Mouse (Mus musculus) limb, embryonic 14.5 days (tissue): Measurements from ENCODE around the gene Rac3. TPM values are rescaled to one million over a fixed set of nuclear protein-coding genes. Genes with fewer than 3 reads are reported as not detected.
A peak's percentile ranks its signal among the peaks of the same experiment; 100 is the strongest.

Experiments
- ATAC-seq: fragments of 200-750 bp; cut with Nextera tagmentation; 2 replicates; pipeline ENCODE4 v1.8.0; 2017; ENCODE audit warnings: low read depth, moderate number of reproducible peaks, moderate TSS enrichment; ENCODE audit not compliant: low FRiP score
- DNase-seq: peaks from one replicate; pipeline ENCODE4 v3.0.0-alpha.2; 2015; ENCODE audit warnings: low spot score
- H3K27ac ChIP-seq: fragments of 300-500 bp; sonication (generic); replicated peaks from 2 replicates; pipeline ENCODE4 v1.5.1; 2014; ENCODE audit warnings: low read depth, mild to moderate bottlenecking, low read length, moderate library complexity, mixed read lengths
- H3K27me3 ChIP-seq: fragments of 300-500 bp; sonication (generic); 2 replicates; pipeline ENCODE4 v1.6.1; 2014; ENCODE audit warnings: low read length, mixed read lengths; ENCODE audit not compliant: control insufficient read depth, insufficient read depth
- H3K36me3 ChIP-seq: fragments of 300-500 bp; sonication (generic); 2 replicates; pipeline ENCODE4 v1.6.1; 2014; ENCODE audit warnings: mild to moderate bottlenecking, low read length, moderate library complexity, mixed read lengths; ENCODE audit not compliant: control insufficient read depth, insufficient read depth
- H3K4me1 ChIP-seq: fragments of 300-500 bp; sonication (generic); 2 replicates; pipeline ENCODE4 v1.6.1; 2014; ENCODE audit warnings: antibody characterized with exemption, low read length, mixed read lengths; ENCODE audit not compliant: control insufficient read depth, insufficient read depth
- H3K4me2 ChIP-seq: fragments of 300-500 bp; sonication (generic); replicated peaks from 2 replicates; pipeline ENCODE4 v1.6.1; 2014; ENCODE audit warnings: low read depth, mild to moderate bottlenecking, low read length, moderate library complexity; ENCODE audit not compliant: severe bottlenecking
- H3K4me3 ChIP-seq: fragments of 300-500 bp; sonication (generic); replicated peaks from 2 replicates; pipeline ENCODE4 v1.5.1; 2014; ENCODE audit warnings: low read length
- H3K9ac ChIP-seq: fragments of 300-500 bp; sonication (generic); 2 replicates; pipeline ENCODE4 v1.6.1; 2014; ENCODE audit warnings: mild to moderate bottlenecking, low read depth, low read length, moderate library complexity; ENCODE audit not compliant: severe bottlenecking
- H3K9me3 ChIP-seq: fragments of 300-500 bp; sonication (generic); 2 replicates; pipeline ENCODE4 v1.6.1; 2016; ENCODE audit warnings: low read length; ENCODE audit not compliant: control insufficient read depth
- POLR2A ChIP-seq: fragments of 200-500 bp; IDR thresholded peaks from 2 replicates; pipeline ENCODE4 v1.8.0; 2012; ENCODE audit warnings: inconsistent platforms, mild to moderate bottlenecking, moderate library complexity, borderline replicate concordance; ENCODE audit not compliant: insufficient read depth, insufficient read length; ENCODE audit errors: extremely low read depth
- WGBS: fragments of 180-500 bp; shearing (Covaris S2); extraction: QIAGEN DNeasy Blood & Tissue Kit; methylation state at CpG from one replicate; pipeline ENCODE4 v1.1.7; 2014; 5-methylcytosine and 5-hydroxymethylcytosine counted together
- polyA plus RNA-seq, 2 experiments: library from polyadenylated mRNA; depleted of rRNA in 1 of 2; stranded (reverse) in 1 of 2; unstranded in 1 of 2; fragments of >200 nt; fragmentation: Nextera tagmentation in 1 of 2; extraction: Ambion mirVana in 1 of 2; gene quantifications; 2 replicates each; pipeline versions ENCODE4 v1.2.1 to v1.2.3; 2012 to 2014

Gene Rac3
- polyA plus RNA-seq, 2 experiments: 14.1 to 90.1 TPM

GRCm38 (mm10) chr11:120722761-120723382 lies 1.6 kb downstream of the Rac3 start:
- ATAC-seq (no peak), DNase-seq (no peak)
- H3K27me3 ChIP-seq: no peaks in the 10 kb centered on the region
- no peak overlapping the region for H3K4me3 ChIP-seq
- H3K4me1 ChIP-seq: peaks cover 15% of the 10 kb centered on the region
- H3K9me3 ChIP-seq: no peaks in the 10 kb centered on the region
- H3K36me3 ChIP-seq: peaks cover 25% of the 10 kb centered on the region
- H3K4me2 ChIP-seq: no peak overlapping the region
- no peak overlapping the region for H3K27ac ChIP-seq
- H3K9ac ChIP-seq: no peak overlapping the region
- no peak for TF ChIP-seq POLR2A
- 88% methylated on average over 11 of the region's 11 CpGs for WGBS

- Histone ChIP-seq H3K4me1 (peaks cover 15% of the 10 kb centered on the region), H3K36me3 (peaks cover 19% of the 10 kb centered on the region), H3K27me3 (no peaks in the 10 kb centered on the region), H3K27ac (no peak overlapping the region), H3K4me3 (no peak overlapping the region), H3K9me3 (no peaks in the 10 kb centered on the region), H3K9ac (no peak overlapping the region), H3K4me2 (no peak overlapping the region)
- ATAC-seq (no peak), DNase-seq (no peak)
- WGBS: 86% methylated on average over 7 of the region's 7 CpGs
- TF ChIP-seq POLR2A: no peak
Measured at GRCm38 (mm10) chr11:120723509-120723908, 2.2 kb downstream of the Rac3 start.

- no peak overlapping the region for H3K27ac ChIP-seq
- H3K27me3 ChIP-seq: no peaks in the 10 kb centered on the region
- H3K4me2 ChIP-seq: peak overlapping the region; percentile 87
- ATAC-seq: peak; percentile 9; the same call in 1 of the 2 replicates
- H3K4me3 ChIP-seq: peak overlapping the region; percentile 53
- WGBS: 20% methylated on average over 33 of the region's 36 CpGs
- no peak for DNase-seq
- H3K9me3 ChIP-seq: no peaks in the 10 kb centered on the region
- H3K4me1 ChIP-seq: peaks cover 11% of the 10 kb centered on the region
- peak overlapping the region; percentile 59 for H3K9ac ChIP-seq
- no peak for TF ChIP-seq POLR2A
- peaks cover 8% of the 10 kb centered on the region; the same call in 1 of the 2 replicates for H3K36me3 ChIP-seq
Measured at GRCm38 (mm10) chr11:120726243-120727168, 5.2 kb downstream of the Rac3 start.

GRCm38 (mm10) chr11:120727169-120727527 lies 5.9 kb downstream of the Rac3 start, which contains the start of gene Dcxr:
TSS of gene Dcxr (minus strand) at chr11:120727281.
- Histone ChIP-seq H3K4me2 (peak within 1 kb of the TSS; percentile 87), H3K4me1 (peaks cover 8% of the 10 kb centered on the region), H3K27me3 (no peaks in the 10 kb centered on the region), H3K27ac (no peak within 1 kb of the TSS), H3K36me3 (peaks cover 8% of the 10 kb centered on the region; the same call in 1 of the 2 replicates), H3K9ac (peak within 1 kb of the TSS; percentile 59), H3K4me3 (peak within 1 kb of the TSS; percentile 53), H3K9me3 (no peaks in the 10 kb centered on the region)
- DNase-seq (peak; percentile 85), ATAC-seq (peak; percentile 92)
- WGBS: under 1% methylated on average over 14 of the region's 14 CpGs
- no peak for TF ChIP-seq POLR2A

- H3K36me3 ChIP-seq: peaks cover 8% of the 10 kb centered on the region; the same call in 1 of the 2 replicates
- H3K27me3 ChIP-seq: no peaks in the 10 kb centered on the region
- no peak overlapping the region for H3K4me3 ChIP-seq
- no peak for ATAC-seq
- H3K9me3 ChIP-seq: no peaks in the 10 kb centered on the region
- DNase-seq: no peak
- peaks cover 9% of the 10 kb centered on the region; the same call in 1 of the 2 replicates for H3K4me1 ChIP-seq
- WGBS: 74% methylated on average over 10 of the region's 12 CpGs
- no peak for TF ChIP-seq POLR2A
- peak overlapping the region; percentile 87; the same call in 1 of the 2 replicates for H3K4me2 ChIP-seq
- H3K27ac ChIP-seq: no peak overlapping the region
- H3K9ac ChIP-seq: no peak overlapping the region
Measured at GRCm38 (mm10) chr11:120727564-120727963, 6.3 kb downstream of the Rac3 start.
